Mouse (Mus musculus) T-cell, adult 2 months (primary cell): ENCODE data around the gene Ndufaf2.

ENCODE experiments used
- DNase-seq: peaks from one replicate; pipeline ENCODE4 v3.0.0; 2022; ENCODE audit warnings: low spot score

Gene Ndufaf2

DNA sequence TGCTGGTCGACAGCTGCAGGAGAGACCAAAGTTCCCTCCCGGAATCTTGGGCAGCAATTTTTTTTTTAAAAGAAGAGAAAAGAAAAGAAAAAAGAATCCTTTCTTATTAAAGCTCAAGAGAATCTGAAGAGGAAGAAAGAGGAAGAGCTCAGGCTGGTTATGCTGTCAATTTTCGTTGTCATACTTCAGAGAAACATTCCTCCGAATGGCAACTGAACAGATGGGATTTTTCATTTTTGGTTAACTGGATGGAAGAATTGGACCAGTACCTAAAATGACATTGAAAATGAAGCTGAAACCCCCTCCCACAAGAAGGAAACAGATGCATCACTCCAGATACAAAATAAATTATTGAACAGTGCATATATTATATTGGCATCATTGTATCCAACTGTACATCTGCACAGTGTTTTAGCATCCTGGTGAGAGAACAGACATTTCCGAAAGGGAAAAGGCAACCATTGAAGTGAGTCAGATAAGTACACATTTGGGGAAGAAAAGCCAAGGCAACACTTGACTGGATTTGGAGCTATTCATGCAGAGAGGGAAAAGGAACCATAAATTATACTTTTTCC lies 19.9 kb downstream of the Ndufaf2 start:
- no peak for DNase-seq

DNA sequence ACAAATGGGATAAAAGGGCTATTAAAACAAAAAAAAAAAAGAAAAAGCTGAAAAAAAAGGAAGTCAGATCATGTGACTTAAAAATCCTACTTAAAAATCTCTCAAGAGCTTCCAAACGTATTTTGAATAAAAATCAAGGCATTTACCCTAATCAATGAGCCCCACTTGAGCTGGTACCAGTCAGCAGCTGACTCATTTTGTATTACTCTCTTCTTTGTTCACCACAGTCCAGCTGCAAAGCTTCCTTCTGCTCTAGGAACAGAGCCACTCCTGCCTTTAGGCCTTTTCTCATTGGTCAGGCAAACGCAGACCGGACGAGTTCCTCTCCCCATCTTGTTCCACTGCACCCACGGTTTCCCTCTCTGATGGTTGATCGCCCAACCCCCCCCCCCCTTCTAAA lies 22.8 kb downstream of the Ndufaf2 start:
- no peak for DNase-seq

GRCm38 (mm10) chr13:108132031-108132819 lies 26.2 kb downstream of the Ndufaf2 start:
- DNase-seq: no peak

GRCm38 (mm10) chr13:108130737-108131136 lies 27.7 kb downstream of the Ndufaf2 start:
- no peak for DNase-seq

DNA sequence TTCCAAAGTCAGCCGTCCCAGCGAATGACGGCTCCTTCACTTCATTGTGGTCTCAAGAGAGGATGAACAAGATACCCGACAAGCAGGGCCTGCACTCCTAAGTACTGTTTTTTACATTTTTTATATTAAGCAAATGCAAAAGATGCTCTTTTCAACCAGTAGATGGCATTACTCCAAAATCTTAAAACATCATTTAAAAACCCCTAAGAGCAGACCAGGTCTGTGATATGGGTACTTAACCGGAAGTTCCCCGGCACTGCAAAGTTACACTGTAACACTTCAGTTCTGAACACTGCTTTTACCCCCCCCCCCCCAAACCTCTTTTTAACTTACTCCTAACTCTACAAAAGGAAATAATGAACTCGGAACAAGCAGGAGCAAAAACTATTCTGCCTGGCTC lies 29.4 kb downstream of the Ndufaf2 start:
- DNase-seq: no peak

- DNase-seq: no peak
Measured at GRCm38 (mm10) chr13:108127883-108128282, 30.5 kb downstream of the Ndufaf2 start.

- peak; percentile 33 for DNase-seq
Measured at GRCm38 (mm10) chr13:108127130-108127529, 31.3 kb downstream of the Ndufaf2 start.

DNA sequence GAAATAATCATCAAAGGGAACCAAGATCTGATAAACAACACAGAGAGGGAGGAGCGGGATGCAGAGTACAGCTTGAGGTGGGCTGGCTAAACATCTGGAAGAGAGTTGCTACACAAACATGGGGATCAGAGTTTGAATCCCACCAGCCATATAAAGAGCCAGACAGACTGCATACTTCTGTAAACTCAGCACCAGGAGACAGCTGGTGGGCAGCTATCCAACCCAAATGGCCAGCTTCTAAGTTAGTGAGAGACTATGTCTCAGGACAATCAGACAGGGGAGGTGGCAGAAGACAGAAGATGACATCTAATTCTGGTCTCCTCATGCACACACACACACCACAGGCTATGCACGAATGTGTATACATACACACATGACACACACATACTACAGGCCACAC lies 32.2 kb downstream of the Ndufaf2 start:
- DNase-seq: no peak

DNA sequence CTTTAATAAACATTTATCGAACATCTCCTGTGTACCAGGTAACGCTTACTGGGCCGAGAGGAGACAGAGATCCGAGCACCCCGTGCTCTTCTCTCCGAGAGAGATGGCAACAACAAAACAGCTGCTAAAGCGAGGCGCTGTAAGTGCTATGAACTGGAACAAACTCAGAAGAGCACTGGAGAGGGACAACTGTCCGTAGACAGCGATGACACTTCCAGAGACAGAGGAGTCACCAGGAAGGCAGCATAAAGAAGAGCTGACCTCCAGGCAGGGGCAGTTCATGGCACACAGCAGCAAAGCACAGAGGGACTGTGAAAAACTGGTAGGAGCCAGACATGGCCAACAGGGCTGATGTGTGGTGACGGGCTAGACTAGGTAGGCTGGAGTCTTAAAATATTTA lies 34.3 kb downstream of the Ndufaf2 start:
- no peak for DNase-seq

GRCm38 (mm10) chr13:108123109-108123723 lies 35.2 kb downstream of the Ndufaf2 start:
- no peak for DNase-seq

DNA sequence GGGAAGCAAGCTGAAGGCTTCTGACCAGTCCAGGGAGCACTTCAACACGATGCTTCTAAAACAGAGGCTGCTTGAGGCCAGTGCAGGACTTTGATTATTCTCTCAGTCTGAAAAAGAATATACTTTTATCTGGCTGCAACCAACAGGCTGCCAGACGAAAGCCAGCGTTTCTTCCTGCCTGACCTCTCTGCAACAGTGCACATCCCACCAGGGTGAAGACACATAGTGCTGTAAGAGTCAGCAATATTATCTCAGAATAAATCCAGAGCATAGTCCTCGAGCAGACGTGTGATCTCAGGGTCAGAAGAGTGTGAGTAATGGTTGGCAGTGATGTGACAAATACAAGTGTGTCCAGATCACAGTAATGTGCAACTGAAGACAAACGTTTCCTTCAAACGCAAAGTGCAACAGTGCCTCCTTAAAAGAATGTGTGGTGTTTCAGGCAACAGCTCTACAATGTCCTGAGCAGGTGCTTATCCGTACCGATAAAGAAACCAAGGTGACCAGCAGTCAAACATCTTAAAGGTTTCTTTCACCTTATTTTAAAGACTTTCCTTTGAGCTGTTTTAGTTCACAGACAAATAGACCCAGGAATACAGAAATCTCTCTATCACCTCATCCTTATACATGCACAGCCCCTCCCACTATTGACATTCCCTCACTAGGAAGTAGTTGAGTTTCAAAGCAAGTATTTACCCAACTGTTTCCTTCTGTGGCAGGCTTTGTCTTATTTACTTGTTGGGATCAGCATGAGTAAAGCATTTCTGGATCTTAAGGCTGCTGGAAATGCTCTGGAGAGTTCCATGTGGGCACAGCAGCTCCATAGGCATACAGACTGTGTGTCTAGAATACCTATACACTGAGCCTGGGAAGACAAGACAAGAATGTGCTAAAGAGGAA lies 38.8 kb downstream of the Ndufaf2 start:
- DNase-seq: no peak

DNA sequence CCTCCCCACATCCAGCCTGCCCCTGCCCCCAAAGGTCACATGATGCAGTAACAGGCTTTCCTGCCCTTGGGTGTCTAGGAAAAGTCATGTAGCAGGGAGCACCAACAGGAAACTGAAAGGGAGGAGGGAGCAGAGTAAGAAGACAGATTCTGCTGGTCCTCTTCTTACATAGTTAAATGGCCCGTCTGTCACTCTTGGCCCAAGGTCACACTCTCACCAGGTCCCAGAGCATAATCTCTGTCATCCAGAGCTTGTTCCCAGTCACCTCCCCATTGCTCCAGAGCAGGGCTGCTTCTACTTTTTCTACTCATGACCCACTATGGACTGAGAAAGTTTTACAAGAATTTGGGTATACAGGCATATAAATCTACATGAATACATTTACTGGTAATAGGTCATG lies 40.2 kb downstream of the Ndufaf2 start:
- no peak for DNase-seq

- DNase-seq: no peak
Measured at GRCm38 (mm10) chr13:108117654-108118053, 40.8 kb downstream of the Ndufaf2 start.

DNA sequence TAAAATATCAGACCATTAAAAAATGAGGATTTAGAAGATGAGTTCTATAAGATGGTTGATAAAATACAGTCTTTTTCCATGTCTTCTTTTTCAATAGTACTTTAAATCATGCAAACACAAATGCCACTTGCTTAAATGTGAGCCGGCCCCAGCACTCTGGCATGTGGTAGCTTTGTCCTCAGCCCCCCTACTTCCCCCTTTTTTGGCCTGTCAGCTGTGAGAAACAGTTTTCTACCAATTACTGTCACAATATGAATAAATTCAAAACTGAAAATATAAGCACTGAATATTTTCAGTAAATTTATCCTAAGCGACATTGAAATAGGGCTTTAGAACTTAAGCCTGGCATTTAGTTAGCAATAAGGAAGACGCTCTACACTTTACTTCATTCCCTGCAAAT lies 44.2 kb downstream of the Ndufaf2 start:
- DNase-seq: no peak

DNA sequence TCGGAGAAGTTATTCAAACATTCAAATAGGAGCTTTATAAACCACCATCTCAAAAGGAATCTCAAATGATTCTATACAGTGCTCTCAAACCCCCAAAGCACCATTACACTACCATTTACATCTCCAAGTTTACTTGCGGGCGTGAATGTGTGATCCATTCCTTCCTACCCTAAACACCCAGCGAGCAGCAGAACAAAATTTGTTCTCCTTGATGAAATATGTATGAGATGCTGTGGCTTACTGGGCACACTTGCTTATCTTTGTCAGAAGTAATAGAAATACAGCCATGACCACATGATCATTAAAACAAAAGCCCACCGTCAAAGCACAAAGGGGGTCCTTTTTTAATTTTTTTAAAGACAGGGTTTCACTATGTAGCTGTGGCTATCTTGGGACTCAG lies 44.9 kb downstream of the Ndufaf2 start:
- DNase-seq: no peak

DNA sequence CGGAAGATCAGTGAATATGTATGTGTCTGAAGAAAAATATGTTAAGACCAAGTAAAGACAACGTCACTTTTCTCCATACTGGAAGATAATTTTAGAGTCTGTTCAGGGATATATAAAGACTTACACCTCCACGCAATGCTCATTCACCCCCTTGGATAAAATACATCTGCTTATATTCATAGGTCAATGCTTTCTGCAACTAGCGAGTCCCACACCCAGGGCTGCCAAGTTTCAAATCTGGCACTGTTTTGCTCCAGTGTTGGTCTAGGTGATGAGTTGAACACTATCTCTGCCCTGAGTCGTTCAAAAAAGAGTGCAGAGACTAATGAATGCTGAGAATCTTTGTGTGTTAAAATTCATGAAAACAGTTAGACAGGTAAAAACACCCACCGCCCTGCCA lies 47.5 kb downstream of the Ndufaf2 start:
- no peak for DNase-seq

DNA sequence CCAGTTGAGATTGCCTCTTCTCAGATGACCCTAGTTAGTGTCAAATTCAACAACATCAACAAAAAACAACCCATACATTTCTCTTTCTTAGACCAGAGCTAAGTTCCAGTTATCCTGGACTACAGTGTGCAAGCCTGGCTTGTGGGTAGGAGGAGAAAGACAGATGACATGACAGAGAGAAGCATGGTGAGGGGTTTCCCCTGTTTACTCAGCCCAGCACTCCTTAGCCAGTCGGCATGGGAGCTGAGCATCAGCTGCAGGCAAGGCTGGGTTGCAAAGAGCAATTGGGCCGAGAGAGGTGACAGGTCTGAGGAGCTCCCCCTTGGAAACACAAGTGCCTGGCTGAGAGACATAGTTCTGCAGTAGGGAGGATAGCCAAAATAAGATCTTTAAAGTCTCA lies 57.7 kb downstream of the Ndufaf2 start:
- no peak for DNase-seq

DNA sequence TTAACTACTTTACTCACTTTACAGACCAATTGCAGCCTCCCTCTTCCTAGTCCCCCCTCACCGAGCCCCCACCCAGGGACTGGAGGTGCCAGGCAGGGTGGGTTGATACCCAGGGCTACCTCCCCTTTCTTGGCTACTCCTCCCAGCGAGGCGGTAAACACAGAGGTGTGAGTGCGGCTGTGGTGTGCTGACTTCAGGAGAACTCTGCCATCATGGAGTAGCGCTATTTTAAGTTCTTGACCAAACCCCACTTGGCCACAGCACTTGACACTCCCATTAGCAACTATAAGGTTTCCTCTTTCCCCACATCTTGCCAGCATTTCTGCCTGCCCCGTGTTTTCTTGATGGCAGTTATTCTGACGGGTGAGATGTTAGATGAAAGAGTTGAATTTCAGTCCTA lies 62.0 kb downstream of the Ndufaf2 start:
- no peak for DNase-seq

DNA sequence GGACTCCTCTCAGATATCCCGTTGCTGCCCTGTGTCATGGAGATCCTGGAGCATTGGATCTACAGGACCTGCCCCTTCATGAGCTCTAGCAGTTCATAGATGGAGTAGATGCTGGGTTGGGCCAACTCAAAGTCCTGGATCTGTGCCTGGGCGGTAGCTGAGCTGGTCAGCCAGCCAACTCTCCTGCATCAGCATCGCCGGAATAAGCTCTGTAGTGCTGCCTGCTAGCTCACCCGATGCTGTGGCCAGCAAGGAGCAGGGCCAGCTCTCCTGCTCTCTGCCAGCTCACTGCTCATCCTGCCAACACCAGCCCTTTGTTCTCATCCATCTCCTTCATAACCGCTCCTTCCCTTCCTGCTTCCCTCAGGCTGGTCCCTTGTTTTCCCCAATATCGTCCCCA lies 62.8 kb downstream of the Ndufaf2 start:
- DNase-seq: no peak

- no peak for DNase-seq
Measured at GRCm38 (mm10) chr13:108094681-108095080, 63.7 kb downstream of the Ndufaf2 start.

GRCm38 (mm10) chr13:108092290-108092689 lies 66.1 kb downstream of the Ndufaf2 start:
- no peak for DNase-seq

- no peak for DNase-seq
Measured at GRCm38 (mm10) chr13:108086724-108087123, 71.7 kb downstream of the Ndufaf2 start.
